Mouse (Mus musculus): ENCODE results near the gene 2310009B15Rik.

DNA sequence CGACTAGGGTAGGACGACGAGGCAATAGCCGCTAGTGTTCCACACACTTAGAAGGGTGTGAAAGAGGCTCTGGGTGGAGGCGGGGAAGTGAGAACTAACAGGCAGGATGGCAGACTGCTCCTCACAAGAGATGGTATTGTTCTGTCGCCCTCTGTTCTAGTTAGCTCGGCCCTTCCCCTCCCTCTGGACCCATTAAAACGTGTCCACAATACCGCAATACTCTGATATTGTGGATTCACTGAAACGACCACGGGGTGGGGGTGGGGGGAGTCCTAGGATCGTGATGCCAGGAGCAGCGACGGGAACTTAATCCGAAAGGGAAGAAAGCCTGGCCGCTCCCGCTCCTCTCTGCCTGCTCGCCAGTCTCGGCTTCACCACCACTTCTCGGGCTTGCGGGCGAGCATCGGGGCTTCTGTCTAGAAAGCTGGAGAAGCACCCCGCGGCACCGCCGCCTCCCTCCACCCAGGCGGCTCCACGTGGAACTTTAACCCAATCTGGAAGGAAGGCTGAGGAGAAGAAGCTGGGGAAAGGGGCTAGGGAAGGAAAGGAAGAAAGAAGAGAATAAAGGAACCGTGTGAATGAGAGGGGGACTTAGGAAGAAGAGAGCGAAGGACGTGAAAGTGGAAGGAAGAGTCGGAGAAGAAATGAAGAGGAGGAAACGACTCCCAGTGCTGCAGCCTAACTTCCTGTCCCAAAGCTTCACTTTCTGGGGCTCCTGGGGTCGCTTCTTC, 13.1 kb downstream of the 2310009B15Rik start:
- TF ChIP-seq POLR2A (IDR thresholded peaks at IDR 0.05; ENCODE audit: borderline replicate concordance, insufficient read depth, low read length): no peak
- no peak for TF ChIP-seq CTCF (IDR thresholded peaks at IDR 0.05; ENCODE audit: borderline replicate concordance, insufficient read depth, low read depth, low read length)

Data from cerebellum, adult 2 months (tissue).